Mouse (Mus musculus) v-Abl transformed pro-B cells (cell line): ENCODE data around the gene Mrm3.
"Not testable (repeated sequence)": the region's sequence is repeated elsewhere in the genome, so short reads cannot be mapped to it uniquely, and the experiment has no call there.

Experiments
- in situ Hi-C, 2 experiments: fragments of 400-800 bp; cut with MboI; formaldehyde crosslinking; loops; one replicate each; pipeline ENCODE4 v1.15.1; 2025; ENCODE audit not compliant: unreplicated experiment in 2 of 2

Gene Mrm3

DNA sequence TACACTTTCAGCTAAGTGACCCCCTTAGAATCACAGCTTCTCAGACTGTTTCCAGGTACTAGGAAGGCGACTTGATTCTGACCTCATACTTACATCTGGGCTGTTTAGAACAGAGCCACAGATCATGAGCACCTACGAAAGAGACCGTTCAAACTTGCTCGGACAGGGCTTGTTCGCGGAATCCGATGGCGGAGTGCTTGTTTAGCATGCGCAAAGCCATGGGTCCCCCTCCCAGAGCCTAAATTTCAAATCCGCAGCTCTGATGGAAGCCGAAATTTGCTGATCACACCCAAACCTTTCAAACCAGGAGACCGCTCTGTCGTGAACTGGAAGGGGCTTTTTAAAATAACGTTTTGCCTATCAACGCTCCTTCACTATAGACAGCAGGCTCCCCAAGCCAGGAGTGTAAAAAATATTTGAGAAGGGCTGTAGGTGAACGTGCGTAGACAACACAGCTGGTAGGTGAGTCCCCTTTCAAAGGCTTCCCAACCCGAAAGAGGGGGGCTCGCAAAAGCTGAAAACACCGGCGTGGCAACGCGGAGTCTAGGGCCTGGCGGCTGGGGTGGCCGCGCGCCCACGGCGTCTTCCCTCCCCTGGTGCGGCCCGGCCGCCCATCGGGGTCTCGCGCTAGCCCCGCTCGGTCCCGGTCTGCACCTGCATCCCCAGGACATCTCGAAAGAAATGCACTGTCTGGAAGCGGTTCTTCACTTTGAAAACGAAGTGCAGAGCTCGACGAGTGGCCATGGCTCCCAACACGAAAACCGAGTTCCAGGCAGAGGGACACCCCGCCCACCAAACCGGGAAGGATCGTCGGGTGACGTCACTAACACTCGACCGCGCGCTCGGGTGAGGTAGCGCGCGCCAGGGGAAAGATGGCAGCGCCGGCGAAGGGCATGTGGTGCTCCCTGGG, at the start of gene Mrm3, which contains the start of gene Glod4:
Mrm3 (plus strand) TSS at position 815 of the 910 bp plus-strand sequence.
Glod4 (minus strand) TSS at position 825 of the 910 bp plus-strand sequence.
- in situ Hi-C loops = no loop called here

DNA sequence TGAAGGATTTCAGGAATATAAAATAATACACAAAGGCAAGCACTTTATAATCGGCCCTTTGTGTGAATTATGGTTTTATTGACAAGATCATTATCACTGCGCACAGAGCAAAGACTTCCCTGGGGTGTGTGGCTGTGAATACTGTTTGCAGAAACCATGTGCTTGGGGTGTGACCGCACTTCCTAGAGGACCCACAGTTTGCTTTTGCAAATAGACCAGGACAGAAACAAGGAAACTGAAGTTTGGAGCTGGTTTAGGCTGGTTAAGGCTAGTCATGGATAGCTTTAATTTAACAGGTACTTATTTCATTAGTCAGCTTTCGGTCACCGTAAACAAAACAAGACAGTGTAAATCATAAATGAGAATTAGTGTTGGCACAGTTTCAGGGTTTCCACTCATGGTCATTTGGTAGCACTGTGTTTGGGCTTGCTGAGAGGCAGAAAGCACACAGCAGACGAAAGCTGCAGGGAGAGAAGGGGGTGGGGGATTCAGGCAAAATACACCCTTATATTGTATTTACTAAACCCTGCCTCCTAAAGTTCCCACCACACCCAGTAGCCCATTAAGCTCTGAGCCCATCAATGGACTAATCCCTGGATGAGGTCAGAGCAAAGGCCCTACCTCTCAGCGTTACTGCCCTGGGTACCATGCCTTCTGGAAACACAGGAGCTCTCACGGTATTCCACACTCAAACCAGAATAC, 47.1 kb upstream of the Mrm3 start:
- in situ Hi-C loops = no loop called here

DNA sequence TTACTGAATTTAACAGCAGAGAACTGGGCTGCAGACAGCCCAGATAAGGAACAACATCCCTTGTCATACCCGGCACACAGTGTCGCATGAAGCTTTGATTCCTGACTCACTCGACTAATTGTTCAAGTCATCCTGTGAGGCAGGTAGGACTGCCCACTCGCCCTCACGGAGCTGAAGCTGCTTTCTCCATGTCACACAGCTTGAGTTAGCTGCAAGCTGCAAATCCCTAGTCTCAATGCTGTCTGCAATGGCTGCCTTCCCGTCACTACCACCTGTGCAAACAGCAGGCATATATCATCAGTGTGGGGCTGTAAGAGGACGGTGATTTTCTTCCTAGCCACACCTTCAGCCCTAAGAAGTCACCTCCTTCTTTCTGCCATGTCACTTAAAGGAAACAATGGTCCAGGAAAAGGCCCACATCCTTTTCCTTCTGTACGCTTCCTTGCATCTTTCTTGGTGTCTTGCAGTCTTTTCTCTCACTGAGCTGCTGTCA, 46.5 kb upstream of the Mrm3 start:
- in situ Hi-C loops = no loop called here

DNA sequence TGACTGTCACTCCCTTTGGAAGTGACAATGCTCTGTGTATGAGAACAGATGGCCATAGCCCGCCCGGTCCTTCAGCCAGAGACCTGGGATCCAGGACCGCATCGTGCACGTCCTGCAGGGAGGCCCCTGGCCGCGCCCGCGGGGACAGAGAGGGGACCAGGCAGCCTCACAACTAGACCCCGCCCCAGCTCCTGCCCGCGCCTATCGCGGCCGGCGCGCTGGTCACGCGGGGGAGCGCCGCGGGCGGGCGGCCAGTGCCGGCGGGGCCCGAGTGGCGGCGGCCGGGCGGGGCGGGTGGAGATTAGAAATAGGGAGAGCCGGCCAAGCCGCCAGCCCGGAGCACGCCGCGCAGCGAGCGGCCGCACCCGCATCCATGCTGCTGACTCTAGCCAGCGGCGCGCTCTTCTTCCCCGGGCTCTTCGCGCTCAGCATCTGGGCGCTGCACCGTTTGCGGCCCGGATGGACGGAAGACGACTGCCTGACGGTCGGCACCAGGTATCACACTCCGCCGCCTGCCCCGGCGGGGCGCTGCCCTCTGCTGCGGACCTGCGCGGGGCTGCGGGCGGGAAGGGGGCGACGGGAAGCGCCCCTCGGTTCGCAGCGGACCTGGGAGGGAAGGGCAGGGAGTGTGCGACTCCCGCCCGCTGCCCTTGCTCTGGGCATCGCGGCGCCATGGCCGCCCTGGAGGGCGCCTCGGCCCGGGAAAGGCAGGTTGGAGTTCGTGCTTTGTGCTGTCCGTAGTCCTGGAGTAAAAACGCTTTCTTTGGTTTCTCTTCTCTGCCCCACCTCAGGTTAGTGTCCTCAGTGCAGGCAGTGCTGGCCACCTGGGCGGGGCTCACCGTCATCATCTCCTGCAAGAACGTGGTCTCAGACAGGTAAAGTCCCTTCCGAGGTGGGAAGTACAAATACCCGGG, 41.5 kb upstream of the Mrm3 start:
- in situ Hi-C loops = no loop called here

- in situ Hi-C loops = no loop called here
Measured at GRCm38 (mm10) chr11:76206793-76207192, 36.7 kb upstream of the Mrm3 start.

DNA sequence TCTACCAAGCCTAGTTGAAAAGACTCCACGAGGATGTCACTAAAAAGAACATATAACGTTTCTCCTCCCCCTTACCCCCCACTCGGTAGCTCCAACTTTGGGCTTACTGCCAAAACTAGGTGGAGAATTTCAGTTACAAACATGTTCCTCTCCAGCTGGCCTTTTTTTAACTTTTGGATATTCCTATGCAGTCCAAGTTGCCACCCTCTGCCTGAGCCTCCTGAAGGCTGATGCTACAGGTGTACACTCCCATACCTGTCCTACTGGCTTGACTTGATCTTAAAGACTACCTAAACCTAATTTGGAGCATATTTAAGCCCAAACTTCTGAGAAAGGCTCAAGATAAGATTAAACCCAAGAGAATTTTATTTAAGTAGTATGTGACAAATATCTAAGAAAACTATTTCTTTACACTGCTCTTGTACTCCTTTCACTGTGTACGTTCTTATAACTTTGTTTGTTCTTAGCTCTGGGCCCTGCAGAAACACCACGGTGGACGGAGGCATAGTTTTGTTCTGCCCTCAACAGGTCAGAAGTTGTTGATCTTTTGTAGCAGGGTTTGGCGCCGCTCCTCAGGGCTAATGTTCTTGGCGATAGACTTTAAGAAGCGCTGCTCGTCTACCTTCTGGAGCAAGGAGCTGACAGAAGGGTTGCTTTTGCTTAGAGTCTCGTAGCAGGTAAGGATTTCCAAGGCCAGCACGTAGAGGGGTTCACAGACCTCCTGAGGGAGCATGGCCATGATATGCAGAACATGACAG, 33.1 kb upstream of the Mrm3 start:
- in situ Hi-C loops = no loop called here

GRCm38 (mm10) chr11:76211595-76211994, 31.9 kb upstream of the Mrm3 start:
- in situ Hi-C loops = not testable (repeated sequence)

GRCm38 (mm10) chr11:76213841-76214240, 29.7 kb upstream of the Mrm3 start:
- in situ Hi-C loops = no loop called here

- in situ Hi-C loops = no loop called here
Measured at GRCm38 (mm10) chr11:76215011-76215410, 28.5 kb upstream of the Mrm3 start.

DNA sequence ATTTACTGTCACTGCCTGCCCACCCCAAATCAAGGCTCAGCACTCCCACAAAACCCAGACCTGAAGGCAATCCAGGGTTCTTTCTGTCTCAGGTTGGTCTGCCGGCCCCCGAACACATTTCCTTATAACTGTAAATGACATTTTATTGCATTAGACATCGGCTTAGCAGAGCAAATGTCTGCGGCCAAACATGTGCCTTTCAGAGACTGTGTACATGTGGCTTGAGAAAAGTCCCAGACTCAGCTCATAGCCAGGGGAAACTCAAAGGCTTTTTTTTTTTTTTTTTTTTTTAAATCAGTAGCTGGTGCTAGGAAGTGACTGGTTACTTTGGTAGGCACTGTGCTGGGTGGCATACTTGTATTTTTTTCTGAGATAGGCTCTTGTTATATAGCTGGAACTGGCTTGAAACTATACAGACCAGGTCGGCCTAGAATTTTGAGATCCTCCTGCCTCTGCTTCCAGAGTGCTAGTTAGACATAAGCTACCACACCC, 27.4 kb upstream of the Mrm3 start:
- in situ Hi-C loops = no loop called here

DNA sequence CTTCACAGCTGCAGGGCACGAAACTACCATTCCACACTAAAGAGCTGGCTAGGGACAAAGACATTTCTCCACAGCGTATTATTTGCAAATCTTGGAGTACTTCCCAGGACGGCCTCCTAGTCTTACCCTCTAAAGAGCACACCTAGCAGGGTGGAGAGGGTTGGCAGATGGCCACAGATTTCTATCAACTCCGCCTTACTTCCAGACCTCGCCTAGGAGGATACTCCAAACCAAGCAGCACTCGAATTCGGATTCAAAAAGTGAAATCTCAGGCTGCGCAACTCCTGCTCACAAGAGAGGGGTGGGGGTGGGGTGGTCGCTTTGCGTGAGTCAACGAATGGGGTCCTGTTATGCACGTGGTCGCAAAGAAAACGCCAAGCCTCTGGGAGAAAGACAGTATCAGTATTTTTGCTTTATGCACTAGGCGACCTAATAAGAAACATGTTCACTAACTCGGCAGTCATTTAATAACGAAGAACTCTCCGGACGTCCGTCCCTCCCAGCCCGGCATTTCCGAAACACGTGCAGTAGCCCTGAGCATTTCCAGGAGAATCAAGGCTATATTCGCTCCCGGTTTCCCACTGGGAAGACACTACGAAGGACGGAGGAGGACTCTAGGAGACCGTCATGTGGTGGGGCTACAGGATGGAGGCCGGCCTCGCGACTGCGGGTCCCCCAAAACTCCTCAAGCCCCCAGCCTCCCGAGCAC, 26.7 kb upstream of the Mrm3 start:
- in situ Hi-C loops = no loop called here

GRCm38 (mm10) chr11:76217390-76217800, 26.1 kb upstream of the Mrm3 start, which contains the start of the genes Dbil5 and Gemin4:
TSS of gene Dbil5 (plus strand) at chr11:76217608.
TSS of gene Gemin4 (minus strand) at chr11:76217664.
- in situ Hi-C loops = no loop called here

DNA sequence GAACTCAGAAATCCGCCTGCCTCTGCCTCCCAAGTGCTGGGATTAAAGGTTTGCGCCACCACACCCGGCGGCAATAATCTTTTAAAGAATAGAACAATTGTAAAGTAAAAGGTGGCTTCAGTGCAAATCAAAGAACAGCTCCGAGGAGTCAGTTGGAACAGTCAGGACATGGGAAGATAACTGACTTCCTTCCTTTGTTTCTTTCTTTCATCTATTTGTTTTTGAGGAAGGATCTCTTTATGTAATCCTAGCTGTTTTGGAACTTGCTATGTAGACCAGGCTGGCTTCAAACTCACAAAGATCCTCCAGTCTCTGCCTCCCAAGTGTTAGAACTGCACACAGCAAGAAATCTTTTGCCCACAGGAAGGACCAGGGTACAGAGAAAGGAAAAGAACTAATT, 18.9 kb upstream of the Mrm3 start:
- in situ Hi-C loops = no loop called here

DNA sequence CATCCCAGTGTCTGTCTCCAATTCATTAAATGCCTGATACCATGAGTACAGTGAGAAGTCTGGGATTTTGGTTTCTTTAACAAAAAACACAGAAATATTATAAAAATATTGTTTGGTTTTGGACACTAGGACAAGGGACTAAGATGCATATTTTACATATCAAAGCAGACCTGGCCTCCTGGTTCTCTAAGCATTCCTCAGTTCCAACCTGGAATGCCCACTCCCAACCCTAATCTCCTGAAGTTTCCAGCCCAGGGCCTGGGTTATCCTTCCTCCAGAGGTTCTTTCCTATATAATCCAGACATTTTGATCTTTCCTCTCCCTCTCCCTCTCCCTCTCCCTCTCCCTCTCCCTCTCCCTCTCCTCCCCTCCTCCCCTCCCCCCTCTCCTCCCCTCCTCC, 18.5 kb upstream of the Mrm3 start:
- in situ Hi-C loops = no loop called here

GRCm38 (mm10) chr11:76236136-76236535, 7.4 kb upstream of the Mrm3 start:
- in situ Hi-C loops = no loop called here

- in situ Hi-C loops = no loop called here
Measured at GRCm38 (mm10) chr11:76239750-76240149, 3.8 kb upstream of the Mrm3 start.

GRCm38 (mm10) chr11:76243811-76244546, 464 bp downstream of the Mrm3 start:
- in situ Hi-C loops = no loop called here

DNA sequence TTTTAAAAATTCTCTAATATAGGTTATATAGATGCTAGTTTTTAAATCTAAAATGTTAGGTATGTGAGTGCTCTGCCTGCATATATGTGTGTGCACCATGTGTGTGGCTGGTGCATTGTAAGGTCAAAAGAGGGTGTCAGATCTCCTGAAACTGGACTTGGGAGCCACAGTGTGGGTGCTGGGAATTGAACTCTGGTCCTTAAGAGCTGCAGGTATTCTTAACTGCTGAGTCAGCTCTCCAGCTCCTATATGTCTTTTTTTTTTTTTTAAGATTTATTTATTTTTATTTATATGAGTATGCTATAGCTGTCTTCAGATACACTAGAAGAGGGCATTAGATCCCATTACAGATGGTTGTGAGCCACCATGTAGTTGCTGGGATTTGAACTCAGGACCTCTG, 2.9 kb downstream of the Mrm3 start:
- in situ Hi-C loops = no loop called here
